Mouse (Mus musculus) inflammation-experienced regulatory T-cells, adult 6 months (primary cell): ENCODE data around the gene Ipmk. TPM values are rescaled to one million over a fixed set of nuclear protein-coding genes. Genes with fewer than 3 reads are reported as not detected.
"Not testable (repeated sequence)": the region's sequence is repeated elsewhere in the genome, so short reads cannot be mapped to it uniquely, and the experiment has no call there.

Source experiments
- ATAC-seq: one replicate; pipeline ENCODE4 v1.8.0; 2017
- polyA plus RNA-seq, 3 experiments: library from polyadenylated mRNA; unstranded; fragments of 100-300 nt; shearing (Covaris generic); gene quantifications; one replicate each; pipeline ENCODE4 v1.2.1; 2017

Ipmk gene
- polyA plus RNA-seq, 3 experiments from 2014 or later = 3.3 to 5.9 (median 5.4) TPM

DNA sequence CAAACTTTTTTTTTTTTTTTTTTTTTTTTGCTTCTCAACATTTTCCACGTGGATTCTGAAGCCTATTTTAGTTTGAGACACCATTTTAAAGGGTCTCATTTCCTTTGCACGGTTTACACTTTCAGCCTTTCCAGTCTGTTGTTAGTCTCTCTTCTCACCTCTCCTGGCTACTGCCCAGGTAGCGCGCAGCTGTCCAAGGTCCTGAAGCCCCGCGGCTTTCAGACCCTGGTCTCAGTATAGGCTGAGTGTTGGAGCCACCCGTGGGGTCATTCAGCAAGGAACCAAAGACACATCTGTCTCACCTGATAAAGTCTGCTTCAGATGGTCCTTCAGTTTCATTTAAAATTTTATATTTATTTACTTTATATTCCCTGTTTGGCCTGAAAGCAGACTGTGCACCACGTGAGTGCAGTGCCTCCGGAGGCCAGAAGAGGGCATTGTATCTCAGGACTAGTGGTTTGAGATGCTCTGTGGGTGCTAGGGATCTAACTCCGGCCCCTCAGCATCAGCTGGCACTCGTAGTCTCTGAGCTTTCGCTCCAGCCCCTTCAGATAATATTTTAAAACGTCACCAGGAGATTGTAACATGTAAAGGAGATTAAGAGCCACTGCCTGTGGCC, 80.8 kb downstream of the Ipmk start:
- no peak for ATAC-seq

DNA sequence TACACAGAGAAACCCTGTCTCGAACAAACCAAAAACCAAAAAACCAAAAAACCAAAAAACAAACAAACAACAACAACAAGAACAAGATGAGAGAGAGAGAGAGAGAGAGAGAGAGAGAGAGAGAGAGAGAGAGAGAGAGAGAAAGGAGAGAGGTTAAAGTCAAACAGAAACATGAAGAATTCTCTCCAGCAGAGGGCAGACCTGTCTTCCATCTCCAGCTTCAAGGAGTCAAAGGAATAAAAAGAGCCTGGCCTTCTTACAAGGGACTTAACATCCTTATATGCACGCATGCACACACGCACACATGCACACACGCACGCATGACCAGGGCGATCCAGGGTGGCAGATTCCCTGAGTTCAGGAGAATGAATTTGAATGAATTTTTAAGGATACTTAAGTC, 83.1 kb downstream of the Ipmk start:
- no peak for ATAC-seq

DNA sequence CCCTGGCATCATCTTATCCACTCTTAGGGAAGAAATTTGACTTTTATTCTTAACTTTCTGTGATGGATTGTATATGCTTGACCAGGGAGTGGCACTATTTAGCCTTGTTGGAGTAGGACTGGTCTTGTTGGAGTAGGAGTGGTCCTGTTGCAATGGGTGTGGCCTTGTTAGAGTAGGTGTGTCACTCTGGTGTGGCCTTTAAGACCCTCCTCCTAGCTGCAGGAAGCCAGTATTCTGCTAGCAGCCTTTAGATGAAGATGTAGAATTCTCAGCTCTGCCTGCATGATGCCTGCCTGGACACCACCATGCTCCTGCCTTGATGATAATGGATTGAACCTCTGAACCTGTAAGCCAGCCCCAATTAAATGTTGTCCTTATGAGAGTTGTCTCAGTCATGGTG, 95.5 kb downstream of the Ipmk start:
- ATAC-seq = no peak

DNA sequence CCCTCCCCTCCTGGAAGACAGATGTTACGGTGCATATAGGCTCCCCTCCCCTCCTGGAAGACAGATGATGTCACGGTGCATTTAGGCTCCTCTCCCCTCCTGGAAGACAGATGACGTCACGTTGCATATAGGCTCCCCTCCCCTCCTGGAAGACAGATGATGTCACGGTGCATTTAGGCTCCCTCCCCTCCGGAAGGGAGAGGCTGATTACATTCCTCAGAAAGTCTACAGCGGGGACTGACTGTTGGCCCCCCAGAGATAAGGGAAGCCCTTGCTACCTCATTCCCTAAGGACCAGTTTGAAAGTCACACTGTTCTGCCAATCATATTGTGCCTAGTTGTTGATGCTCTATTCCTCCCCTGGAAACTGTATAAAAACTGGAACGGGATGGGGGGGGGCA, 100.1 kb downstream of the Ipmk start:
- no peak for ATAC-seq

DNA sequence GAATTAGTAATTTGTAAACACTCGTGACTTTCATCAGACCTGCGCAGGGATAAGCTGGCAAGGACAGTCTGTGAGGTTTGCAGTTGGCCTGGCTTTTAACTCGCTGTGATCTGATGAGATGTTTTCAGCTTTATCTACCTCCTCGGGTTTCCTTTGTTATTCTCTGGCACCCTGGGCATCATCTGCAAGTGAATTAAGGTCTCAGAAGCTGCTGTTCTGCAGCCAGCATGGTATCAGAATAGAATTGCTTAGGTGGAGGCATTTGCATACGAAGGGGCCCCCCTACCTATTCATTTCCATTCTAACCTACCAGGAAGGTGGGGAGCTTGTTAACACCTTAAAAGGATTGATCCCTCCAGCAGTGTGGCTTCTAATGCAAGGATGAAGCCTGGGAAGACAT, 100.7 kb downstream of the Ipmk start:
- ATAC-seq = no peak

DNA sequence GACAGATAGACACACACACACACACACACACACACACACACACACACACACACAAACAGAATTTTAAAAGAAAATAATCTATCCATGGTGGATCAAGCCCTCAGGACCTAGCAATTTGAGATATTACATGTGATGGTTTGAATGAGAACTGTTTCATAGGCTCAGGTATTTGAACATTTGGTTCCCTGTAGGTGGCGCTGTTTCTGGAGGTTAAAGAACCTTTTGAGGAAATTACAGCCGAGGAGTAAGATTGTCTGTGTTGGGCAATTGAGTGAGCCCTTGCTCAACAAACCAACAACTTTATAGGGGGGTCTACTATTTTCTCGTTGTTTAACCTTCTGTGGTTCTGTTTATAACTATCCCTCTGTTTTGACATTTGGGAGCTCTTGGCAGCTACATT, 107.8 kb downstream of the Ipmk start:
- ATAC-seq = no peak

DNA sequence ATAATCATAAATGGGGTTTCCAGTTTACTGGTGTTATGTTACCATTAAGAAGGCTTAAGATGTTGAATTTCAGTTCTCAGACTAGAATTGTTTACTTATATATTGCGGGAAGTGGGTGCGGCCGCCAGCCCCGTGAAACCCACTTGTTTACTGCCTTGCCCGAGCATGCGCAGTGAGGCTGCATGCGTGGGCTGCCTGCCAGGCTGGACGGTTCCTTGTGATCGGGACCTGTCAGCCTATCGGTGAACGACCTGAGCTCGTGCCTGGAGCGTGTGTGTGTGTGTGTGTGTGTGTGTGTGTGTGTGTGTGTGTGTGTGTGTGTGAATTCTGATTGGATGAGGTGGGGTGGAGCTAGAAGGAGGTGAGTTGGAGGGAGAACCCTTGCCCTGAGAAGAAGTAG, 114.8 kb downstream of the Ipmk start:
- not testable (repeated sequence) for ATAC-seq

DNA sequence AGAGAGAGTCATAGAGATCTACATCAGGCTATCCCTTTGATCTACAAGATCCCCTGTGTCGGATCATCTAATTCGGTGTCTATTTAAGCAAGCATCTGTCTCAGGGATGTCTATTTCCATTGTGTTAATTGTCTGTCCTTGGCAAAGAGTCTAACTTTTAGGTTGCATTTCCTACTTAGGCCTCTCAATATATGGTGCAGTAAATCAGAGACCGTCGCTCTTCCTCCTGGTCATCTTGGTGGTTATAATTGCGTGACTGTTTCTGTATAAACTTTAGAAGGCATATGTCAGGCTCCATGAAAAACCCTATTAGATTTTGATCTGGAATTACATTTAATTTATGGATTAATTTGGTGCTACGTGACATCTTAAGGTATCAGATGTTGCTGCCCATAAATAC, 116.9 kb downstream of the Ipmk start:
- ATAC-seq = no peak

DNA sequence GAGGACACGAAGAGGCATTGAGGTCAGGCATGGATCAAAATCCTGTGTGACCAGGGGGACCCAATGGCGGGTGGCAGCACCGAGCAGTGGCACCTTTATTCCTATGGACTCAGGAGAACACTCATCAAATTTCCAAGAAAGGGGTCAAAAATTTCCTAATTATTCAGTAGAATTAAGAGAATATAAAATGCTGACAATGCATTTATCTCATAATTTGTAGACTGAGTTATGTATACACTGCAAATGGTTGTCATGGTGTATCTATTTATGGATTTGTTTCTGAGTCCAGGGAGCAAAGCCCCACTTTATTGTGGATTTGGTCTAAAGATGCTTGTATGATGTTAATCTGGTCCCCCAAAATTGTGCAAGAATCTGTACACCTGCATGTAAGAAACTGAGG, 120.8 kb downstream of the Ipmk start:
- ATAC-seq = no peak

DNA sequence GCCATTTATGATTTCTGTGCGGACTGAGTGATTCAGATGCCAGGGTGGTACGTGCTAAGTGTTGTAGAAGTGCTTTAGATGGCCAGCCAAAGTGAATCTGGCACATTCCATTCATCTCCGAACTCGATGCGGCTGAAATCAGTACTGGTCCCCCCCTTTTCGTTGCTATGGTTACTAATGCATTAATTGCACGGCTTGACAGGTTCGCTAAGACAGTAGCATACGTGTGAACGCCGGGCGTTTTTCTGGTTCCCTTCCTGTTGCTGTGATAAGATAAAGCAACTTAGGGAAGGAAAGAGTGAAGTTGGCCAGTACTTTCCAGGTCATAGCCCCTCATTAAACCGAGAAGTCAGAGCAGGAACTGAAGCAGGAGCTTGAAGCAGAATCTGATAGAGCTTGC, 122.2 kb downstream of the Ipmk start:
- no peak for ATAC-seq

DNA sequence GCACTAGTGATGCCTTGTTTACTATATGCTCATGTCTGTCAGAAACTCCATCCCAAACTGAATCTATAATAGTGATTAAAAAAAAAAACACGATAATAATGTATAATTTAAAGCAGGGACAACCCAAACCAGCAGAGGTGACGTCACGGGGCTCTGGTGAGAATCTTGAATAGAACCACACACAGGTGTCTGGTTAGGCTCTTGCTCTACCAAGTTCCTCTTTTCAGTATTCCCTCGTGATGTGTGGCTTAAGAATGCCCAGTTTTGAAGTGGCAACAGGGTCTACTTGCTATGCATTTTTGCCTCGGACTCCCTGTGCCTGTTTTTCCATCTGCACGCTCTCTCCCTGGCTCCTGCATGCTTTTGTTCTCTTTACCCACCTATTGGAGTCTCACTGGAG, 124.5 kb downstream of the Ipmk start:
- ATAC-seq = no peak

DNA sequence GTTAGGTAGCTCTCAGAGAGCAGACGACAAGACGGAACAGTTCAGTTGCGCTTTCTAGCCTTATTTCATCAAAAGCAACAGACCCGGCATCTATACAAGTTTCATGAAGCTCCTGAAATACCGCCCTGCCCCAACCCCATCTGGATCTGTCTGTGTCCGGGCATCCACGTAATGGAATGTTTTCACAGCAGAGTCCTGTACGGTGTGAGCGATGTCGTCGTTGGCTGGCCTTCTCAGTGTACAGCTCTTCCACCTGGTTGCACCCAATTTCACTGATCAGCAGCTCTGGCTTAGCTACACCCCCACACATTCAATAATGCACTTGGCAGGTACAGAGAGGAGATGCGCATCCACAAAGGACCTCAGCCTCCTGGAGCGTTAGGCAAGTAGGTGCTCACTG, 126.0 kb downstream of the Ipmk start:
- ATAC-seq = no peak

DNA sequence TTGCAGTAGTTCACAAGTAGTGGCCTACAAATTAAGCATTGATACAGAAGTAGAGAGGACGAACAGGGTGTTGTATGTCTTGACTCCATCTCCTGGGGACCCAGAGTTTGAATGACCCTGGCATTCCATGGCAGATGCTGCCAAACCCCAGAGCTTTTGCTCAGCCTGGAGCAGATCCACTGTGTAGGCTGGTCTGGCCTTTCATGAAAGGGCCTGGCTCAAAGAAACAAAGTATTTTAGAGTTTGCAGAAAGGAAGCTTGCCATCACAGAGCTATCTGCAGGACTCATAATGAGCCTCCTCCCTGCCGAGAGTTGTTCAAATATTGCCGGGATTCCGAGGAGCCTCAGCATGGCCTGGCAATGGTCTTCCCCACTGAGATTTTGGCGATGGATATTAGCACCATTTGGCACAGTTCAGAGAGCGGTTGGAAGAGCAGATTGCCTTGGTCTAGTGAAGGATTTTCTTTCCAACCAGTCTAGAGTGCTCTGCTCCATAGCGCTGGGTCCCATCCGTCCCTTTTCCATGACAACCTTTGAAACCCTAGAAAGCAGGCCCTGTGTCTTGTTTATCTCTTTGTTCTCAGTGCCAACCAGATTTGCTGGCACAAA, 129.0 kb downstream of the Ipmk start:
- ATAC-seq = no peak

DNA sequence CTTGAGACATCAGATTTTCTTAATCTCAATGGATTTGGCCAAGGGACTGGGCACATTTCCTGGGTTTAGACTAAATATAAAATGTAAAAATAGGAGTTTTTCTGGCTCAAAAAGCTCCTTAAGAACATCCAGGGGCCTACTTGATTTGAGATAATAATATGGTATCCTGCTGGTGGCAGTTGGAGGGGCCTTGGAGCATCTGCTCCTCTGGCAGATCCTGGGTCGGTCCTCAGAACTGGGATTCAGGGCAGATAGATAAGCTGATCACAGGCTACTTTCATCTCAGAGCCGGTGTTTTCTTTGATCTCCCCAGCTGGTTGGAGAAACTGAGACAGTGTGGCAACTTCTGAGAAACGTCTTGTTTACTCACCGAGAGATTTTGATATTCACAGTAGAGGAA, 129.6 kb downstream of the Ipmk start:
- ATAC-seq = no peak

DNA sequence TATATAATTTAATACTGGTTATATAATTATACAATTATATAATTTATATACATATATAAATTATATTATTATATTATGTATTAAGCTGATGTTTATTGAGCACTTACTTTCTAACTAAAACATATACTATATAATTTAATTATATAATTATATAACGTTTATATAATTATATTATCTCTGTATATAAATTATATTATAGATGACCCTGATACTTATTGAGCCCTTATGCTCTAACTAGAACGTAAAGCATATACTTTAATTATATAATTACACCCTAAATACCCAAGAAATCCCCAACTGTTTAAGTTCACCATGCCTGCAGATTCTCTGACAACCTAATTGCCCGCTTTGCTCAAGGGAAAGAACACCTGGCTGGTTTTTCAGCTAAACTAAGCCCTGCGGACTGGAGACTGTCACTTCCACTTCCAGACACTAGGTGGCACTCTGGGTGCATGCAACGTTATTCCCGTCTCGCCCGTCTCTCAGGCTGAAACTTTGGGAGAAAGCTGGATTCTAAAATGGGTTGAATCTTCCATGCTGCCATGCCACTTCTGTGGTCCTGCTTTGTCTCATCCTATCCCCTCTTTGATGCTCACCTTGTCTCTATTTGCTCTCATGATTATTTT, 132.2 kb downstream of the Ipmk start:
- ATAC-seq = no peak

Other genes starting within 250 kb of the Ipmk start
- gene Bicc1, start 188.1 kb upstream of the Ipmk start, polyA plus RNA-seq = under 1 TPM in 1 of 3 experiments, not detected in 2; 0.27 TPM
- gene Tfam, start 109.5 kb upstream of the Ipmk start, polyA plus RNA-seq = 100 to 1,000 TPM in 1 of 3 experiments, 10 to 100 TPM in 2; 92.5 to 100 (median 93.8) TPM
- 10 to 100 TPM; 17.3 to 22.4 (median 21.3) TPM for gene Ube2d1, start 62.5 kb upstream of the Ipmk start, polyA plus RNA-seq
- gene Cisd1, start 2.8 kb upstream of the Ipmk start, polyA plus RNA-seq = 10 to 100 TPM; 31.9 to 59.6 (median 36.2) TPM